Mouse (Mus musculus) liver, embryonic 15.5 days (tissue): ENCODE data around the gene Gltpd2. TPM values are rescaled to one million over a fixed set of nuclear protein-coding genes. Genes with fewer than 3 reads are reported as not detected.
A peak's percentile ranks its signal among the peaks of the same experiment; 100 is the strongest.
"Not testable (repeated sequence)": the region's sequence is repeated elsewhere in the genome, so short reads cannot be mapped to it uniquely, and the experiment has no call there.

ENCODE experiments used
- ATAC-seq: fragments of 200-750 bp; cut with Nextera tagmentation; 2 replicates; pipeline ENCODE4 v1.8.0; 2017; ENCODE audit warnings: moderate number of reproducible peaks, mild to moderate bottlenecking, moderate library complexity; ENCODE audit not compliant: insufficient read depth
- H3K27ac ChIP-seq: fragments of 300-500 bp; sonication (generic); replicated peaks from 2 replicates; pipeline ENCODE4 v1.5.1; 2015; ENCODE audit warnings: mild to moderate bottlenecking, inconsistent platforms
- H3K27me3 ChIP-seq: fragments of 300-500 bp; sonication (generic); 2 replicates; pipeline ENCODE4 v1.6.1; 2015; ENCODE audit warnings: mild to moderate bottlenecking, inconsistent platforms
- H3K36me3 ChIP-seq: fragments of 300-500 bp; sonication (generic); replicated peaks from 2 replicates; pipeline ENCODE4 v1.6.1; 2015; ENCODE audit warnings: moderate library complexity, mild to moderate bottlenecking, inconsistent platforms
- H3K4me1 ChIP-seq: fragments of 300-500 bp; sonication (generic); replicated peaks from 2 replicates; pipeline ENCODE4 v1.6.1; 2015; ENCODE audit warnings: inconsistent platforms
- H3K4me2 ChIP-seq: fragments of 300-500 bp; sonication (generic); 2 replicates; pipeline ENCODE4 v1.6.1; 2015; ENCODE audit warnings: moderate library complexity, mild to moderate bottlenecking, inconsistent platforms
- H3K4me3 ChIP-seq: fragments of 300-500 bp; sonication (generic); replicated peaks from 2 replicates; pipeline ENCODE4 v1.5.1; 2015; ENCODE audit warnings: mild to moderate bottlenecking, inconsistent platforms
- H3K9ac ChIP-seq: fragments of 300-500 bp; sonication (generic); 2 replicates; pipeline ENCODE4 v1.6.1; 2015; ENCODE audit warnings: moderate library complexity, mild to moderate bottlenecking, inconsistent platforms
- H3K9me3 ChIP-seq: fragments of 300-500 bp; sonication (generic); replicated peaks from 2 replicates; pipeline ENCODE4 v1.6.1; 2016; ENCODE audit warnings: inconsistent platforms
- WGBS: fragments of 180-500 bp; shearing (Covaris S2); methylation state at CpG from one replicate; pipeline ENCODE4 v1.1.7; 2015; ENCODE audit warnings: mixed read lengths; ENCODE audit not compliant: insufficient replicate concordance; 5-methylcytosine and 5-hydroxymethylcytosine counted together
- polyA plus RNA-seq: library from polyadenylated mRNA; unstranded; fragments of >200 nt; fragmentation: Nextera tagmentation; extraction: Ambion mirVana; gene quantifications from 2 replicates; pipeline ENCODE4 v1.2.1, GENCODE M21; 2015

Gene Gltpd2
- polyA plus RNA-seq, 1 experiment from 2014 or later, result 31.9 TPM

- no peaks in the 10 kb centered on the region for H3K9me3 ChIP-seq
- H3K36me3 ChIP-seq, result no peaks in the 10 kb centered on the region
- 31% methylated on average over 1 of the region's 1 CpGs for WGBS
- H3K4me3 ChIP-seq, result no peak overlapping the region
- H3K27me3 ChIP-seq, result peaks cover 14% of the 10 kb centered on the region
- no peak overlapping the region for H3K27ac ChIP-seq
- peaks cover 24% of the 10 kb centered on the region for H3K4me1 ChIP-seq
- no peak overlapping the region for H3K4me2 ChIP-seq
- H3K9ac ChIP-seq, result no peak overlapping the region
- ATAC-seq, result no peak
Observed at GRCm38 (mm10) chr11:70518436-70518835, 560 bp upstream of the Gltpd2 start.

GRCm38 (mm10) chr11:70520178-70520769 lies 1.3 kb downstream of the Gltpd2 start:
- no peaks in the 10 kb centered on the region for H3K9me3 ChIP-seq
- H3K4me3 ChIP-seq, result peak overlapping the region; percentile 42
- H3K36me3 ChIP-seq, result no peaks in the 10 kb centered on the region
- H3K4me2 ChIP-seq, result peak overlapping the region; percentile 57
- H3K9ac ChIP-seq, result peak overlapping the region; percentile 15; the same call in 1 of the 2 replicates
- ATAC-seq, result 0 out of 2 replicates have a peak, but pooled peaks have one; percentile 3
- peak overlapping the region; percentile 20 for H3K27ac ChIP-seq
- 30% methylated on average over 41 of the region's 41 CpGs for WGBS
- H3K4me1 ChIP-seq, result peaks cover 30% of the 10 kb centered on the region
- peaks cover 14% of the 10 kb centered on the region for H3K27me3 ChIP-seq

- 72% methylated on average over 8 of the region's 8 CpGs for WGBS
- not testable (repeated sequence) for H3K9ac ChIP-seq, H3K4me3 ChIP-seq, ATAC-seq, H3K27ac ChIP-seq, H3K4me2 ChIP-seq, H3K9me3 ChIP-seq
- Histone ChIP-seq H3K27me3 (peaks cover 14% of the 10 kb centered on the region), H3K4me1 (peaks cover 38% of the 10 kb centered on the region), H3K36me3 (peaks cover 26% of the 10 kb centered on the region)
Observed at GRCm38 (mm10) chr11:70523306-70523989, 4.5 kb downstream of the Gltpd2 start.

GRCm38 (mm10) chr11:70524782-70525181 lies 5.8 kb downstream of the Gltpd2 start:
- ATAC-seq, result peak; percentile 45

GRCm38 (mm10) chr11:70525184-70525678 lies 6.2 kb downstream of the Gltpd2 start, which contains the start of gene Psmb6:
TSS of gene Psmb6 (plus strand) at chr11:70525367.
- H3K9ac ChIP-seq, result peak within 1 kb of the TSS; percentile 76
- peaks cover 22% of the 10 kb centered on the region for H3K4me1 ChIP-seq
- H3K4me3 ChIP-seq, result peak within 1 kb of the TSS; percentile 81
- peak within 1 kb of the TSS; percentile 68 for H3K27ac ChIP-seq
- peaks cover 7% of the 10 kb centered on the region for H3K27me3 ChIP-seq
- no peaks in the 10 kb centered on the region for H3K9me3 ChIP-seq
- WGBS, result under 1% methylated on average over 25 of the region's 26 CpGs
- ATAC-seq, result peak; percentile 89
- H3K36me3 ChIP-seq, result peaks cover 28% of the 10 kb centered on the region
- H3K4me2 ChIP-seq, result peak within 1 kb of the TSS; percentile 74

More at GRCm38 (mm10) chr11:70524782-70525181, 5.8 kb downstream of the Gltpd2 start:
- Histone ChIP-seq H3K27ac (peak overlapping the region; percentile 66), H3K27me3 (peaks cover 11% of the 10 kb centered on the region), H3K4me1 (peaks cover 27% of the 10 kb centered on the region), H3K4me2 (peak overlapping the region; percentile 74), H3K4me3 (peak overlapping the region; percentile 81), H3K36me3 (peaks cover 28% of the 10 kb centered on the region), H3K9ac (peak overlapping the region; percentile 22; the same call in 1 of the 2 replicates), H3K9me3 (no peaks in the 10 kb centered on the region)
- 2% methylated on average over 8 of the region's 8 CpGs for WGBS

GRCm38 (mm10) chr11:70525726-70526125 lies 6.7 kb downstream of the Gltpd2 start:
- peak overlapping the region; percentile 74 for H3K4me2 ChIP-seq
- peak; percentile 21; the same call in 1 of the 2 replicates for ATAC-seq
- peak overlapping the region; percentile 81 for H3K4me3 ChIP-seq
- peak overlapping the region; percentile 76 for H3K9ac ChIP-seq
- H3K27ac ChIP-seq, result peak overlapping the region; percentile 68
- H3K4me1 ChIP-seq, result peaks cover 20% of the 10 kb centered on the region
- peaks cover 2% of the 10 kb centered on the region for H3K27me3 ChIP-seq
- peaks cover 28% of the 10 kb centered on the region for H3K36me3 ChIP-seq
- no peaks in the 10 kb centered on the region for H3K9me3 ChIP-seq
- 1% methylated on average over 12 of the region's 12 CpGs for WGBS

GRCm38 (mm10) chr11:70526211-70526610 lies 7.2 kb downstream of the Gltpd2 start:
- H3K4me1 ChIP-seq, result peaks cover 19% of the 10 kb centered on the region
- H3K9me3 ChIP-seq, result no peaks in the 10 kb centered on the region
- no peaks in the 10 kb centered on the region for H3K27me3 ChIP-seq
- no peak for ATAC-seq
- H3K9ac ChIP-seq, result peak overlapping the region; percentile 76
- H3K4me2 ChIP-seq, result peak overlapping the region; percentile 74
- peak overlapping the region; percentile 81 for H3K4me3 ChIP-seq
- peaks cover 28% of the 10 kb centered on the region for H3K36me3 ChIP-seq
- H3K27ac ChIP-seq, result 0 out of 2 replicates have a peak overlapping the region, but pooled peaks have one; percentile 9
- 74% methylated on average over 12 of the region's 12 CpGs for WGBS

- 70% methylated on average over 7 of the region's 7 CpGs for WGBS
- Histone ChIP-seq H3K27ac (no peak overlapping the region), H3K9me3 (no peaks in the 10 kb centered on the region), H3K4me1 (peaks cover 19% of the 10 kb centered on the region), H3K4me3 (no peak overlapping the region), H3K36me3 (peaks cover 28% of the 10 kb centered on the region), H3K9ac (no peak overlapping the region), H3K27me3 (no peaks in the 10 kb centered on the region), H3K4me2 (no peak overlapping the region)
- ATAC-seq, result no peak
Observed at GRCm38 (mm10) chr11:70528610-70529009, 9.6 kb downstream of the Gltpd2 start.

GRCm38 (mm10) chr11:70531065-70531464 lies 12.1 kb downstream of the Gltpd2 start:
- not testable (repeated sequence) for H3K9ac ChIP-seq, H3K9me3 ChIP-seq, H3K4me3 ChIP-seq, H3K27me3 ChIP-seq, H3K4me1 ChIP-seq, H3K27ac ChIP-seq, H3K4me2 ChIP-seq, ATAC-seq
- H3K36me3 ChIP-seq, result peaks cover 26% of the 10 kb centered on the region
- 62% methylated on average over 2 of the region's 2 CpGs for WGBS

GRCm38 (mm10) chr11:70532839-70533238 lies 13.8 kb downstream of the Gltpd2 start, which contains the start of gene Gm40193:
TSS of gene Gm40193 (minus strand) at chr11:70532939.
- Histone ChIP-seq H3K4me3 (no peak within 1 kb of the TSS), H3K27me3 (peaks cover 6% of the 10 kb centered on the region; the same call in 1 of the 2 replicates), H3K36me3 (peaks cover 8% of the 10 kb centered on the region), H3K27ac (no peak within 1 kb of the TSS), H3K9me3 (no peaks in the 10 kb centered on the region), H3K4me1 (no peaks in the 10 kb centered on the region), H3K4me2 (no peak within 1 kb of the TSS), H3K9ac (no peak within 1 kb of the TSS)
- WGBS, result 68% methylated on average over 6 of the region's 6 CpGs
- no peak for ATAC-seq

- ATAC-seq, result no peak
- WGBS, result 13% methylated on average over 9 of the region's 9 CpGs
- H3K4me3 ChIP-seq, result peak overlapping the region; percentile 59
- peak overlapping the region; percentile 71 for H3K4me2 ChIP-seq
- H3K4me1 ChIP-seq, result peaks cover 16% of the 10 kb centered on the region
- 0 out of 2 replicates have a peak overlapping the region, but pooled peaks have one; percentile 31 for H3K27ac ChIP-seq
- peaks cover 53% of the 10 kb centered on the region for H3K27me3 ChIP-seq
- no peaks in the 10 kb centered on the region for H3K9me3 ChIP-seq
- H3K9ac ChIP-seq, result no peak overlapping the region
- H3K36me3 ChIP-seq, result no peaks in the 10 kb centered on the region
Observed at GRCm38 (mm10) chr11:70539423-70539822, 20.4 kb downstream of the Gltpd2 start.
